Mouse (Mus musculus) lung, postnatal 0 days (tissue): ENCODE results near the gene Tmem183a.

ENCODE experiments used
- CTCF ChIP-seq: IDR thresholded peaks from 2 replicates; pipeline ENCODE4 v1.5.1; 2016; ENCODE audit warnings: antibody characterized with exemption, mild to moderate bottlenecking
- EP300 ChIP-seq: IDR thresholded peaks from 2 replicates; pipeline ENCODE4 v1.6.1; 2016; ENCODE audit warnings: antibody characterized with exemption, mild to moderate bottlenecking, control low read depth

DNA sequence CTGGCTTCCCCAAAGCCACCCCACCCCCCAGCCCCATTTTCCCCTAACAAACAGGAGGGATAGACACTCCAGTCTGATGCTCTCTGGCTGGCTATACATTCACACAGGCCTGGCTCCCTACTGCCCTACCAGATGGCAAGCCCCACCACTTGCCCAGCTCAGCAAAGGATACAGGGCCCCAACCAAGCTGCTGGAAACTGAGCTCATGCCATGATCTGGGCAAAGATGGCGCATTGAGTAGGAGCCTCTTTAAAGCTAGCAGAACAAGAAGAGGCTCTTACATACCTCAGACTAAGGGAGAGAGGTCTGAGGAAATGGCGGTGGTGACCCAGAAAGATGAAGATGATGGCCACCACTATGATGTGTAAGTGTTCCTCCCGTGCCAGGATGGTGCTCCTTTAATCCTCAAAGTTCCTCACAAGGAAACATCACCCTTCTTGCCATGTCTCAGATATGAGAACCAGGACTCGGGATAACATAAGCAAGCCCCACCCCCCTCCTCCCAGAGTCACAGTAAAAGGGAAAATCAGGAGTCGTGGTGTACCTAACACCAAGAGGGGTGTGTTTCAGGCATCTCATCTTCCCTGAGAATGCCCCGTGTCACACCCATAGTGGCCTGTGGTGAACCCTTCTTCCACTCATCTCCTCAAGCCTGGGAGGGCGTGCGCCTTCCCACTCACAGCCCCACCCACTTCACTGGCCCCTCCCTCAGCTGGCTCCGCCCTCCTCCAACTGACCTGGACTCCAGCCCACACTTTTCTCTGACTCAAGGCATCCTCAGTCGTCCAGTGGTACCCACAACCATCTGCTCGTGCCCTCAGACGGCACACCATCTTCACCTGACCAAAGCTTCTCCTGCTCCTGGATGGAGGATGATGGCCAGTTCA lies 25.6 kb downstream of the Tmem183a start:
- no peak for TF ChIP-seq CTCF
- no peak for TF ChIP-seq EP300
